Mouse (Mus musculus) CH12.LX (cell line): ENCODE data around the gene Slc7a7. TPM values are rescaled to one million over a fixed set of nuclear protein-coding genes. Genes with fewer than 3 reads are reported as not detected.

Experiments used
- DNase-seq: peaks from one replicate; pipeline ENCODE4 v3.0.0-alpha.2; 2013; ENCODE audit errors: extremely low read depth
- H3K27ac ChIP-seq: 2 replicates; pipeline ENCODE4 v1.5.1; 2012; ENCODE audit warnings: low read depth, mild to moderate bottlenecking, control low read depth, moderate library complexity; ENCODE audit not compliant: insufficient read depth
- H3K27me3 ChIP-seq: replicated peaks from 2 replicates; pipeline ENCODE3; 2012; ENCODE audit warnings: inconsistent platforms
- H3K36me3 ChIP-seq, 2 experiments: replicated peaks in 1 of 2; 2 replicates each; pipeline versions ENCODE3 to v1.6.1; 2012; ENCODE audit warnings: inconsistent platforms in 1 of 2, low read length in 1 of 2, mild to moderate bottlenecking in 1 of 2, mixed read lengths in 1 of 2, moderate library complexity in 1 of 2; ENCODE audit not compliant: control insufficient read depth in 1 of 2, insufficient read depth in 1 of 2
- H3K4me1 ChIP-seq, 2 experiments: 2 replicates each; pipeline ENCODE4 v1.6.1; 2012; ENCODE audit warnings: inconsistent platforms in 1 of 2, moderate library complexity in 1 of 2; ENCODE audit not compliant: insufficient read depth in 2 of 2, control insufficient read depth in 1 of 2
- H3K4me2 ChIP-seq: 2 replicates; pipeline ENCODE4 v1.6.1; 2012; ENCODE audit warnings: low read depth, mild to moderate bottlenecking, control low read depth; ENCODE audit not compliant: poor library complexity, insufficient read depth, severe bottlenecking
- H3K4me3 ChIP-seq, 3 experiments: fragments of 150-350 bp in 1 of 3; sonication (generic) in 1 of 3; replicated peaks in 1 of 3; 2 replicates each; pipeline versions ENCODE3 to v1.5.1; 2011 to 2012; ENCODE audit warnings: low read depth in 2 of 3, low read length in 2 of 3, mild to moderate bottlenecking in 2 of 3, moderate library complexity in 2 of 3, control low read depth in 1 of 3, improper control_type of control experiment in 1 of 3, inconsistent platforms in 1 of 3, mixed read lengths in 1 of 3; ENCODE audit not compliant: poor library complexity in 1 of 3
- H3K79me2 ChIP-seq: replicated peaks from 2 replicates; pipeline ENCODE4 v1.6.1; 2012; ENCODE audit warnings: mild to moderate bottlenecking, moderate library complexity; ENCODE audit not compliant: control insufficient read depth, poor library complexity, insufficient read depth, severe bottlenecking; ENCODE audit errors: extremely low read depth
- H3K9ac ChIP-seq: 2 replicates; pipeline ENCODE4 v1.6.1; 2012; ENCODE audit warnings: low read depth, mild to moderate bottlenecking, control low read depth, moderate library complexity; ENCODE audit not compliant: insufficient read depth
- H3K9me3 ChIP-seq: replicated peaks from 2 replicates; pipeline ENCODE3; 2012; ENCODE audit warnings: low read length, inconsistent platforms, mixed read lengths
- CHD2 ChIP-seq: IDR thresholded peaks from 2 replicates; pipeline ENCODE4 v1.6.1; 2011; ENCODE audit warnings: low read length, improper control_type of control experiment
- ELF1 ChIP-seq: IDR thresholded peaks from 2 replicates; pipeline ENCODE4 v1.6.1; 2014; ENCODE audit warnings: low read depth, mild to moderate bottlenecking, inconsistent platforms, low read length, improper control_type of control experiment
- ETS1 ChIP-seq: conservative IDR thresholded peaks from 2 replicates; pipeline ENCODE4 v1.6.1; 2012; ENCODE audit warnings: low read depth, mild to moderate bottlenecking, inconsistent platforms, low read length, improper control_type of control experiment, moderate library complexity
- GABPA ChIP-seq: IDR thresholded peaks from 2 replicates; pipeline ENCODE4 v1.6.1; 2012; ENCODE audit warnings: low read depth, low read length, improper control_type of control experiment, inconsistent platforms; ENCODE audit not compliant: insufficient replicate concordance
- HCFC1 ChIP-seq: IDR thresholded peaks from 2 replicates; pipeline ENCODE4 v1.6.1; 2012; ENCODE audit warnings: low read depth, mild to moderate bottlenecking, inconsistent platforms, low read length, improper control_type of control experiment
- IRF4 ChIP-seq: IDR thresholded peaks from 2 replicates; pipeline ENCODE4 v1.6.1; 2014; ENCODE audit warnings: low read depth, mild to moderate bottlenecking, inconsistent platforms, low read length, improper control_type of control experiment
- JUND ChIP-seq: conservative IDR thresholded peaks from 2 replicates; pipeline ENCODE4 v1.6.1; 2011; ENCODE audit warnings: low read depth, low read length, improper control_type of control experiment
- KAT2A ChIP-seq: IDR thresholded peaks from 2 replicates; pipeline ENCODE4 v1.6.1; 2012; ENCODE audit warnings: low read length, improper control_type of control experiment, inconsistent platforms; ENCODE audit not compliant: insufficient replicate concordance
- MAFK ChIP-seq: IDR thresholded peaks from 2 replicates; pipeline ENCODE4 v1.6.1; 2011; ENCODE audit warnings: low read length, improper control_type of control experiment; ENCODE audit not compliant: insufficient replicate concordance
- MAX ChIP-seq: IDR thresholded peaks from 2 replicates; pipeline ENCODE4 v1.6.1; 2011; ENCODE audit warnings: low read length, improper control_type of control experiment
- MAZ ChIP-seq: IDR thresholded peaks from 2 replicates; pipeline ENCODE4 v1.6.1; 2012; ENCODE audit warnings: low read depth, mild to moderate bottlenecking, inconsistent platforms, low read length, improper control_type of control experiment, moderate library complexity
- NELFE ChIP-seq: IDR thresholded peaks from 2 replicates; pipeline ENCODE4 v1.6.1; 2011; ENCODE audit warnings: low read depth, low read length, improper control_type of control experiment
- NRF1 ChIP-seq: IDR thresholded peaks from 2 replicates; pipeline ENCODE4 v1.6.1; 2014; ENCODE audit warnings: low read depth, mild to moderate bottlenecking, inconsistent platforms, low read length, improper control_type of control experiment, moderate library complexity
- POLR2A ChIP-seq: IDR thresholded peaks from 2 replicates; pipeline ENCODE4 v1.6.1; 2011; ENCODE audit warnings: low read depth, mild to moderate bottlenecking, improper control_type of control experiment, low read length
- POLR2AphosphoS2 ChIP-seq: IDR thresholded peaks from 2 replicates; pipeline ENCODE4 v1.6.1; 2011; ENCODE audit warnings: low read depth, low read length, improper control_type of control experiment
- RAD21 ChIP-seq: IDR thresholded peaks from 2 replicates; pipeline ENCODE4 v1.6.1; 2011; ENCODE audit warnings: low read depth, mild to moderate bottlenecking, low read length, improper control_type of control experiment, moderate library complexity
- SMC3 ChIP-seq: IDR thresholded peaks from 2 replicates; pipeline ENCODE4 v1.6.1; 2011; ENCODE audit warnings: low read depth, low read length, improper control_type of control experiment
- TCF12 ChIP-seq: IDR thresholded peaks from 2 replicates; pipeline ENCODE4 v1.6.1; 2014; ENCODE audit warnings: low read depth, mild to moderate bottlenecking, inconsistent platforms, low read length, improper control_type of control experiment
- UBTF ChIP-seq: IDR thresholded peaks from 2 replicates; pipeline ENCODE4 v1.6.1; 2012; ENCODE audit warnings: low read depth, mild to moderate bottlenecking, inconsistent platforms, low read length, improper control_type of control experiment, moderate library complexity
- ZKSCAN1 ChIP-seq: IDR thresholded peaks from 2 replicates; pipeline ENCODE4 v1.6.1; 2012; ENCODE audit warnings: low read depth, inconsistent platforms, low read length, improper control_type of control experiment, borderline replicate concordance
- dilution Hi-C: fragments of 300-500 bp; cut with MboI; formaldehyde crosslinking; loops from 2 replicates; pipeline ENCODE4 v1.14.3; 2020; ENCODE audit warnings: low sequenced_read_pairs; ENCODE audit not compliant: extremely low pct_unique_long_range_greater_than_20kb, extremely low pct_ligation_motif_present
- in situ Hi-C: fragments of 300-500 bp; cut with MboI; formaldehyde crosslinking; loops from 3 replicates; pipeline ENCODE4 v1.14.3; 2019; ENCODE audit warnings: low sequenced_read_pairs, low pct_ligation_motif_present, low pct_unique_long_range_greater_than_20kb, mixed read lengths
- polyA plus RNA-seq: library from polyadenylated mRNA; unstranded; fragments of >175 nt; gene quantifications from 2 replicates; pipeline ENCODE4 v1.2.1, GENCODE M21; 2012; ENCODE audit warnings: low read depth; ENCODE audit not compliant: insufficient read length
- total RNA-seq, 2 experiments: library from RNA; depleted of rRNA; stranded (reverse); fragments of 300-350 nt in 1 of 2; fragments of >200 nt in 1 of 2; gene quantifications; 2 replicates each; pipeline ENCODE4 v1.2.3; 2012 to 2014

Gene Slc7a7
- total and polyA plus RNA-seq, 3 experiments, result 27.8 to 50.4 (median 45.4) TPM

DNA sequence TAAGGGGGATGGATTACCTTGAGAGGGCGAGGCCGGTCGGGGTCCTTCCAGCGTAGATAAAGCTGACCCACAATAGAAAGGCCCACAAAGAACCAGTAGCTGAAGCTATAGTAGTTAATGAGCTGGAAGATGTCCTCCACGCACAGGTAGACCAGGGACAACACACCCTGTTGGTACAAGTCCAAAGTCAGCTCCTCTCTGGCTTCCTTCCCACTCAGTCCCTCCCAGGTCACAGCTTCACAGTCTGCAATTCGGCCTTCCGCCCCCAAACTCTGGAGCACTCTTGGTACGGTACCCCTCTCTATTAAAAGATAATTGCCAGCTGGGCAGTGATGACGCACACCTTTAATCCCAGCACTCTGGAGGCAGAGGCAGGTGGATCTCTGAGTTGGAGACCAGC lies 44.7 kb downstream of the Slc7a7 start:
- H3K9me3 ChIP-seq, result peaks cover 7% of the 10 kb centered on the region
- no peak for TF ChIP-seq TCF12
- no peak for TF ChIP-seq RAD21
- H3K36me3 ChIP-seq, result peaks cover 67 to 86% of the 10 kb centered on the region in 2 experiments
- no peaks in the 10 kb centered on the region for H3K27me3 ChIP-seq
- peaks cover 1 to 28% of the 10 kb centered on the region in 2 experiments; a peak in 3 of 4 replicates for H3K4me1 ChIP-seq
- no peak overlapping the region for H3K4me2 ChIP-seq
- H3K4me3 ChIP-seq, result no peak overlapping the region
- no peak overlapping the region for H3K9ac ChIP-seq
- no peaks in the 10 kb centered on the region for H3K79me2 ChIP-seq
- no peak for DNase-seq
- no peak overlapping the region for H3K27ac ChIP-seq
- in situ Hi-C loops (no loop called here), dilution Hi-C loops (no loop called here)

DNA sequence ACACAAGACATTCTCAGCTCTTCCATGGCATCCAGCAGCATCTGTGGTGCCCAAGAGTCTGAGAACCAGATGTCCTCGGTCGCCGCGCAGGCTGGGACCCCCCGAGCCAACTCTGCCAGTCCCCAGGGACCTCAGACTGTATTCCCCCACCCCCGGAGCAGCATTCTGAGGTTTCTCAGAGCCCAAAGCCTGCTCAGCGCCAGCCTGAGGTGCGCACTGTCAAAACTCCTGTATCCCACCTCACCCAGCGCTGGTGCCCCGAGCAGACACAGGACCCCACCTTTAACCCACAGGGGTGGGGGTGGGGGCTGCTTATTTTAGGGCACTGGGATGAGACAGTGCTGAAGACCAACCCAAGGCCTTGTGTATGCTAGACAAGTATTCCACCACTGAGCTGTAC lies 46.1 kb downstream of the Slc7a7 start:
- Histone ChIP-seq H3K4me2 (no peak overlapping the region), H3K36me3 (peaks cover 80 to 88% of the 10 kb centered on the region in 2 experiments), H3K9me3 (peaks cover 7% of the 10 kb centered on the region), H3K27ac (no peak overlapping the region), H3K4me3 (no peak overlapping the region), H3K27me3 (no peaks in the 10 kb centered on the region), H3K9ac (no peak overlapping the region), H3K79me2 (no peaks in the 10 kb centered on the region), H3K4me1 (peaks cover 0 to 13% of the 10 kb centered on the region in 2 experiments; a peak in 2 of 4 replicates)
- dilution Hi-C loops, result no loop called here
- in situ Hi-C loops, result no loop called here
- no peak for DNase-seq
- TF ChIP-seq MAFK (no peak), ELF1 (no peak), POLR2A (no peak), MAX (no peak), CHD2 (no peak), HCFC1 (no peak), ZKSCAN1 (no peak), IRF4 (no peak), MAZ (no peak), SMC3 (no peak), NRF1 (no peak), POLR2AphosphoS2 (no peak), NELFE (no peak), GABPA (no peak), JUND (no peak), ETS1 (no peak), RAD21 (no peak), UBTF (no peak), KAT2A (no peak)
